Mouse (Mus musculus): ENCODE data around the gene Olfr610.
"Not testable (repeated sequence)": the region's sequence is repeated elsewhere in the genome, so short reads cannot be mapped to it uniquely, and the experiment has no call there.

Olfr610 gene

DNA sequence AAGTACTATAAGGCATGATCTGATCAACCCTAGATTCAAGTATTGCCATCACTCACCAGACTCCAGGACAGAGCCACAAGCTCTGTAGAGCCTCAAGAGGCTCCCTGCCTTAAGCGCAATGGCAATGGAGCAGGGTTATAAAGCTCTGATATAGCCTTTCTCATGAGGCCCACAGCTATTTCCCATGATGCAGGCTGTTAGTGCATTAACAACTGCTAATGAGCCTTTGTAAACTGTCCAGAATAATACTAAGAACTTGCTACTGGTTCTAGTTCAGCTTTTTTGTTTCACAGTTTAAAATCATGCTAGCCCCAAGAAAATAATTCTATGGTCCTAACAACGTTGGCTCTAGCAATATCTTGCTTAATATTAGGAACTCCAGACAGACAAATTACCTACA, at the start of gene Olfr610:
Gene Olfr610, minus strand, starts transcription at position 101 of the 400 bp plus-strand sequence.
- DNase-seq (ENCODE audit: low spot score in 2 of 2), result no peak

DNA sequence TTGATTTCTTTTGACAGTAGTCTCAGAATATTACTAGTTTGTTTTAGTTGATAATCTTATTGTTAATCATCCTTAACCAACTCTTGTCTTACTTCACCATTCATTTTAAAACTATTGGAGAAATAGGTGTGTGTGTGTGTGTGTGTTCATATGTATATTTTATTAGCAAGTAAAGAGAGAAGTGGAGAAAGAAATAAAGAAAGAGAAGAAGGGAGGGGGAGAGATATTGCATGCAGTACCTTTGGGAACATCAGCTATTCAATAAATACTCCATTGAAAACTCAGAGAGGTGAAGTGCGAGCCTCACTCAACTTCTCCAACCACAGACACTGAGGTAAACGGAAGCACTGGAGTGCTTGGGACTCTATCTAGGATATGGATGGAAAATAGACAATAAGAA, 43.9 kb upstream of the Olfr610 start, which contains the start of gene Olfr615:
Gene Olfr615, plus strand, starts transcription at position 301 of the 400 bp plus-strand sequence.
- no peak for DNase-seq (ENCODE audit: low spot score in 2 of 2)

DNA sequence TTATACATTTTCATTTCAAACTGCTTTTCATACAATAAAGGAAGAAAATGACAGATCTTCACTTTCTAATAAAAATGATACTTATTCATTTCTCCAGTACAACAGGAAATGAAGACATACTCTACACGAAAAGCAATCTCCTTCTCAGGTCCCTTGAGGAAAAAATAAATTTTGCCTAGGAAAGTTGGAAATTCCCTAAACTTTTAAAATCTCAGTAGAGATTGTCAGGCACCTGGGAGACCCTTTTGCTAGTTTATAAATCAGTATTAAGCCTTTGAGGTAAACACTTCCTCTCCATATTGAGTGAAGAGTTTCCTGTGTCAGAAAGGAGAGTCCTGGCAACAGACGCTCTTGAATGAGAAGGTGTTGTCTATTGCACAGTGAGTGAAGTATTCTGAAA, 35.9 kb upstream of the Olfr610 start, which contains the start of gene Olfr613:
Gene Olfr613, plus strand, starts transcription at position 301 of the 400 bp plus-strand sequence.
- DNase-seq (ENCODE audit: low spot score in 2 of 2), result no peak

DNA sequence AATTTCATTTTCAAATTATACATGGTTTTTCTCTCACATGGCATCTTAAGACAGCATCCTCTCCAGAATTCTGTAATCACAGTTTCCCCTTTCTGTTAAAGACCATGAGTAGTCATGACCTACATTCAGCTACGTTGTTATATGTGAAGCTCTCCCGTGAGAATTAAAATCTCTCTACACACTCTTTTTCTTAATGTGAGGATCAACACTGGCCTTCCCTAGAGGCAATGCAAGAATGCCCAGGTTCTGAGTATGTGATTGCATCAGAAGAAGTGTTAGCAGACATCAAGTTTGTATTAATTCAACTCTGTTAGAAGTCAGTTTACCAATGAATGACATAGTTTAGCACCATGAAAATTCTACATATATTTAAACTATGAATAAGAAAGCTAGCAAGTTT, 30.7 kb upstream of the Olfr610 start, which contains the start of gene Olfr612:
Gene Olfr612, minus strand, starts transcription at position 101 of the 400 bp plus-strand sequence.
- not testable (repeated sequence) for DNase-seq (ENCODE audit: low spot score in 2 of 2)

DNA sequence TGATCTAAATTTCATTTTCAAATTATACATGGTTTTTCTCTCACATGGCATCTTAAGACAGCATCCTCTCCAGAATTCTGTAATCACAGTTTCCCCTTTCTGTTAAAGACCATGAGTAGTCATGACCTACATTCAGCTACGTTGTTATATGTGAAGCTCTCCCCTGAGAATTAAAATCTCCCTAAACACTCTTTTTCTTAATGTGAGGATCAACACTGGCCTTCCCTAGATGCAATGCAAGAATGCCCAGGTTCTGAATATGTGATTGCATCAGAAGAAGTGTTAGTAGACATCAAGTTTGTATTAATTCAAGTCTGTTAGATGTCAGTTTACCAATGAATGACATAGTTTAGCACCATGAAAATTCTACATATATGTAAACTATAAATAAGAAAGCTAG, 8.8 kb upstream of the Olfr610 start, which contains the start of gene Olfr611:
Gene Olfr611, minus strand, starts transcription at position 101 of the 400 bp plus-strand sequence.
- not testable (repeated sequence) for DNase-seq (ENCODE audit: low spot score in 2 of 2)

DNA sequence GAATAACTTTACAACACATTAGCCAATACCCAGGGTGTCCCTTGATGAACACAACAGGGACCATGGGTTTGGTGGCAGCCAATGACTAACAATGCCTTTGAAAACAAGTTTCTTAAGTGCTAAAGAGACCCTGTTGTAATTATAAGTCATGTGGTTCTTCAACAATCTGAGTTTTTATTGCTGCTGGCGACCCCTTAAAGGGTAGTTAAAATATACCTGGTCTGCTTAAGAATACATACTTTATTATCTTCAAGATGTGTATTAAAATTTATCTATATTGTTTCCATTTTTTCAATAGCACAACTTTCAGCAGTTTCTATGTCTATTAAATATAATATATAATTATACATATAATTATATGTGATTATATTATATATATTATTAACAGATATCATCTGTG, 14.0 kb downstream of the Olfr610 start, which contains the start of gene Olfr609:
Gene Olfr609, minus strand, starts transcription at position 101 of the 400 bp plus-strand sequence.
- no peak for DNase-seq (ENCODE audit: low spot score in 2 of 2)

DNA sequence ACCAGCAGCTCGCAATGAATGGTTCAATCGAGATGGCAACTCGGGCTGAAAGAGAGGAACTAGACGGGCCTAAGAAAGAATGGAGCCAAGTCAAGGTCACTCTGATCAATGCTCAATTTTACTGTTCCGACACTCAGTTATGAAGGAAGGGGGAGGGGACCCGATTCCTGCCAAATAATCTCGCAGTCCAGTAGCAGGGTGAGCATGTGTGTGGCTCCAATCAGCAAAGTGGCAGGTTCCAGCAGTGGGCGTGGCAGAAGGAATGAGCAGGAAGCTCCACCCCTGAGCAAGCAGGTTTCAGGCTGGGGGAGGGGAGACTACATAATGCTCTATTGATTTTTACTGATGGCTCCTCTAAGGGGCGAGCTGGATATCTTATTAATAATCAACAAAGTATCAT, 34.8 kb downstream of the Olfr610 start:
- not testable (repeated sequence) for DNase-seq (ENCODE audit: low spot score in 2 of 2)

DNA sequence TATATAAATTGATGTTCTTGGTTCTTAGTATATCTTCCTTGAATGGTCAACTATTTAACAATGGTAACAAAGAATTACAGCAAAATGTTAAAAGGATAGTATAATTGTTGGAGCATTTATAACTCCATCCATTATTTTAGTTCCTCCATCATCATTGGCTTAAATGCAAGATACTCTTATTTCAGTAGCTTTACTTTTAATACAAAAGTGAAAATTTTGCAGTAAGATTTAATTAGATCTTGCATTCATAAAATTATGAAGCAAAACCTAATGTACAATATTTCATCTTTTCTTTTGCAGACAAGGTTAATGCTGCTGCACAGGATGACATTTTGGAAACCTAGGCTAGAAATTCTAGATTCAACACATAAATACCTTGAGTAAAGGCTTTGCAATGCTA, 42.3 kb downstream of the Olfr610 start, which contains the start of gene Olfr608:
Gene Olfr608, plus strand, starts transcription at position 301 of the 400 bp plus-strand sequence.
- no peak for DNase-seq (ENCODE audit: low spot score in 2 of 2)

DNA sequence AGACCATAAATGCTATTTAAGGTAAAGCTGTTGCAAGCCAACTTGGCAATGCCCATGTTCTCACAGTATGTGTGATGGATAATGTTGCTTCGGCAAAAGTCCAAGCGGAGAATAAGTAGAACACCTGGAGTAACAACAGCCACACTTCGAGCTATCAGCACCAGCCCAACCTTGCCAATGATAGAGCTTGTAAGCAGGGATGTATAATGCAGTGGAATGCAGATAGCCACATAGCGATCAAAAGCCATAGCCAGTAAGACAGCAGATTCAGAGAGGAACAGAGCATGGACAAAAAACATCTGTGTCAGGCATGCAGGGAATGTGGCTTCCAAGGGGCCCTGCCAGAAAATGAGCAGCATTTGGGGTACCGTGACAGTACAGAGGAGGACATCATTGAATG, 51.3 kb downstream of the Olfr610 start:
- DNase-seq (ENCODE audit: low spot score in 2 of 2), result no peak

Data from cerebellum, postnatal 4 days (tissue).